Mouse (Mus musculus) kidney, embryonic 16.5 days (tissue): ENCODE data around the gene AB124611. TPM values are rescaled to one million over a fixed set of nuclear protein-coding genes. Genes with fewer than 3 reads are reported as not detected.
A peak's percentile ranks its signal among the peaks of the same experiment; 100 is the strongest.

Source experiments
- ATAC-seq: fragments of 200-750 bp; cut with Nextera tagmentation; 2 replicates; pipeline ENCODE4 v1.8.0; 2017; ENCODE audit warnings: moderate TSS enrichment; ENCODE audit not compliant: low FRiP score, low TSS enrichment
- H3K27ac ChIP-seq: fragments of 300-500 bp; sonication (generic); 2 replicates; pipeline ENCODE4 v1.5.1; 2014; ENCODE audit warnings: low read length
- H3K27me3 ChIP-seq: fragments of 300-500 bp; sonication (generic); 2 replicates; pipeline ENCODE4 v1.6.1; 2014; ENCODE audit warnings: low read length, control low read depth, mixed read lengths; ENCODE audit not compliant: insufficient read depth
- H3K36me3 ChIP-seq: fragments of 300-500 bp; sonication (generic); 2 replicates; pipeline ENCODE4 v1.6.1; 2014; ENCODE audit warnings: low read length, control low read depth, mixed read lengths; ENCODE audit not compliant: insufficient read depth
- H3K4me1 ChIP-seq: fragments of 300-500 bp; sonication (generic); 2 replicates; pipeline ENCODE4 v1.6.1; 2014; ENCODE audit warnings: low read length, control low read depth, mixed read lengths; ENCODE audit not compliant: insufficient read depth
- H3K4me2 ChIP-seq: fragments of 300-500 bp; sonication (generic); replicated peaks from 2 replicates; pipeline ENCODE4 v1.6.1; 2014; ENCODE audit warnings: low read depth, low read length
- H3K4me3 ChIP-seq: fragments of 300-500 bp; sonication (generic); 2 replicates; pipeline ENCODE4 v1.5.1; 2014; ENCODE audit warnings: mild to moderate bottlenecking, low read length
- H3K9ac ChIP-seq: fragments of 300-500 bp; sonication (generic); replicated peaks from 2 replicates; pipeline ENCODE4 v1.6.1; 2014; ENCODE audit warnings: low read length
- H3K9me3 ChIP-seq: fragments of 300-500 bp; sonication (generic); 2 replicates; pipeline ENCODE4 v1.6.1; 2016; ENCODE audit warnings: low read length, control low read depth
- WGBS: fragments of 180-500 bp; shearing (Covaris S2); extraction: QIAGEN DNeasy Blood & Tissue Kit; methylation state at CpG from one replicate; pipeline ENCODE4 v1.1.7; 2014; 5-methylcytosine and 5-hydroxymethylcytosine counted together
- polyA plus RNA-seq: library from polyadenylated mRNA; unstranded; fragments of >200 nt; fragmentation: Nextera tagmentation; extraction: Ambion mirVana; gene quantifications from 2 replicates; pipeline ENCODE4 v1.2.1, GENCODE M21; 2015

The AB124611 gene
- polyA plus RNA-seq, 1 experiment from 2014 or later = 3.5 TPM

DNA sequence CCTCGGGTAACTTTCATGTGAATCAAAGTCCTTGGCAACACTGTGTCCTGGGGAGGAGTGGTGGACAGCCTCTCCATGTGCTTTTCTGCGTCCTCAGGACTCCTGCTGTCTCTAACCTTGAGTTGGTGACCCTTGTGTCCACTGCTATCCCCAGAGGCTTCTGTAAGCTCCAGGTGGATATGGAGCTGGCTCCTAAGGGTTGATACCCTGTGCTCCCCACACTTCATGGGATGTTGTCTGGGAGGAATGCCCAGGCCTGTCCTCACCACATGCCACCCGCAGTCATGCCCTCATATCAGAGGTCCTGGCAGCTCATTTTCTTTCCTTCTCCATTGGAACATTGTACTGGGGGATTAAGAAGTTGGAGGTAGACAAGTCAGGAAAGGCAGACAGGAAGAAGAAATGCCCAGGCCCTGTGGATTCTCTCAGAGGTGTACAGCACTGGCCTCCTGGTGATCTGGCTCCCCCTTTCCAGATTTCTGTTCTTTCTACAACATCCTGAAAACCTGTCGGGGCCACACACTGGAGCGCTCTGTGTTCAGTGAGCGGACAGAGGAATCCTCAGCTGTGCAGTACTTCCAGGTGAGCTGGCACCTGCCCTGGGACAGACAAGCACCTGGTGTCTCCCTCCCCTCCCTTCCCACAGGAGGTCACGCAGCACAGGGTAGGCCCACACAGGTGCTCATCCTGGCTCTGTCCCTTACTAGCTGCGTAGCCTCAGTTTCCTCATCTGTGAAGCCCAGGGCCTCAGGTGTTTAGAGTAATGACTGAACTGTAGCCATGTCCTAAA is 48.2 kb downstream of the AB124611 start:
- Histone ChIP-seq H3K9me3 (no peaks in the 10 kb centered on the region), H3K27me3 (no peaks in the 10 kb centered on the region), H3K27ac (no peak overlapping the region), H3K4me3 (no peak overlapping the region), H3K9ac (no peak overlapping the region), H3K4me1 (no peaks in the 10 kb centered on the region), H3K4me2 (no peak overlapping the region), H3K36me3 (peaks cover 66% of the 10 kb centered on the region)
- no peak for ATAC-seq
- 95% methylated on average over 8 of the region's 8 CpGs for WGBS

- Histone ChIP-seq H3K9me3 (no peaks in the 10 kb centered on the region), H3K27ac (no peak overlapping the region), H3K36me3 (peaks cover 57% of the 10 kb centered on the region), H3K4me2 (no peak overlapping the region), H3K9ac (no peak overlapping the region), H3K4me1 (no peaks in the 10 kb centered on the region), H3K27me3 (no peaks in the 10 kb centered on the region), H3K4me3 (no peak overlapping the region)
- 87% methylated on average over 10 of the region's 10 CpGs for WGBS
- ATAC-seq = 0 out of 2 replicates have a peak, but pooled peaks have one; percentile 20
Observed at GRCm38 (mm10) chr9:21575253-21575652, 49.3 kb downstream of the AB124611 start.

DNA sequence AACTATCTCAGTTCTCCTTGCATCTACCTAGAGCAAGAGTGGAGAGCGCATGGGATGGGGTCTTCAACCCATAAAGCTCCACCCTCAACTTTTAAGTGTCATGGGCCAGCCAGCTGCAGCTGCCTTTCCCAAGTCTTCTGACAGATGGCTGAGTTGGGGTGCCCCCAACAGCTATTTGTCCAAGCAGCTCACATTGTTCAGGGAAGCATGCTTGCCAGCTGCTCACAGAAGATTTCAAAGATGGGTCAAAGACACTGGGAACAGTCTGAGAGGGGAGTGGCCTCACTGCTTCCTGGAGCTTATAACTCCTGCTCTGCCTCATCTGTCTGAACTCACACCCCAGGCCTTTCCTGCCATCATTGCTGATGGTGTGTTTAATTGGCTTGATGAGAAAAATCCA is 50.3 kb downstream of the AB124611 start:
- Histone ChIP-seq H3K9me3 (no peaks in the 10 kb centered on the region), H3K4me2 (no peak overlapping the region), H3K27me3 (no peaks in the 10 kb centered on the region), H3K9ac (no peak overlapping the region), H3K36me3 (peaks cover 57% of the 10 kb centered on the region), H3K4me1 (no peaks in the 10 kb centered on the region), H3K27ac (no peak overlapping the region), H3K4me3 (no peak overlapping the region)
- WGBS = 100% methylated on average over 1 of the region's 1 CpGs
- ATAC-seq = no peak

DNA sequence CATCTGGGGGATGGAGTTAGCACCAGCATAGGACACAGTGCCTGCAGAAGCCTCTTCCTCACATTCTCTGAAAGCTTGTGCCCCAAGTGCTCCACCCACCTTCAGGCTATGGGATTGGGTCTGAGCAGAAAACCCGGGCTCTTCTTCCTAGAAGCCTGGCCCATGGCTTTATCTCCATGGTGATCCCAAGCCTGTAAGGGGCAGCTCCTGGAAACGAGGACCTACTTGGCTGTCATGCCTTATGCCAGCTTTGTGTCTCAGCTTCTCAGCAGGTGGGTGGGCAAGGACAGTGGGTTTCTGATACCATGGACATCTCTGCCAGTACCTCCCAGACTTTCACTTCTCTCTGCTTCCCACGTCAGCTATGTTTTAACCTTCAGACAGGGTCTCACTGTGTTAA is 52.2 kb downstream of the AB124611 start:
- H3K4me1 ChIP-seq = no peaks in the 10 kb centered on the region
- no peak overlapping the region for H3K9ac ChIP-seq
- 80% methylated on average over 3 of the region's 3 CpGs for WGBS
- no peaks in the 10 kb centered on the region for H3K27me3 ChIP-seq
- H3K27ac ChIP-seq = no peak overlapping the region
- peaks cover 61% of the 10 kb centered on the region for H3K36me3 ChIP-seq
- no peaks in the 10 kb centered on the region for H3K9me3 ChIP-seq
- ATAC-seq = no peak
- H3K4me2 ChIP-seq = no peak overlapping the region
- H3K4me3 ChIP-seq = no peak overlapping the region

GRCm38 (mm10) chr9:21585401-21585800 is 59.4 kb downstream of the AB124611 start:
- Histone ChIP-seq H3K4me2 (no peak overlapping the region), H3K27me3 (no peaks in the 10 kb centered on the region), H3K4me3 (no peak overlapping the region), H3K27ac (no peak overlapping the region), H3K9ac (no peak overlapping the region), H3K36me3 (peaks cover 87% of the 10 kb centered on the region), H3K9me3 (no peaks in the 10 kb centered on the region), H3K4me1 (no peaks in the 10 kb centered on the region)
- ATAC-seq = no peak
- 92% methylated on average over 1 of the region's 1 CpGs for WGBS

DNA sequence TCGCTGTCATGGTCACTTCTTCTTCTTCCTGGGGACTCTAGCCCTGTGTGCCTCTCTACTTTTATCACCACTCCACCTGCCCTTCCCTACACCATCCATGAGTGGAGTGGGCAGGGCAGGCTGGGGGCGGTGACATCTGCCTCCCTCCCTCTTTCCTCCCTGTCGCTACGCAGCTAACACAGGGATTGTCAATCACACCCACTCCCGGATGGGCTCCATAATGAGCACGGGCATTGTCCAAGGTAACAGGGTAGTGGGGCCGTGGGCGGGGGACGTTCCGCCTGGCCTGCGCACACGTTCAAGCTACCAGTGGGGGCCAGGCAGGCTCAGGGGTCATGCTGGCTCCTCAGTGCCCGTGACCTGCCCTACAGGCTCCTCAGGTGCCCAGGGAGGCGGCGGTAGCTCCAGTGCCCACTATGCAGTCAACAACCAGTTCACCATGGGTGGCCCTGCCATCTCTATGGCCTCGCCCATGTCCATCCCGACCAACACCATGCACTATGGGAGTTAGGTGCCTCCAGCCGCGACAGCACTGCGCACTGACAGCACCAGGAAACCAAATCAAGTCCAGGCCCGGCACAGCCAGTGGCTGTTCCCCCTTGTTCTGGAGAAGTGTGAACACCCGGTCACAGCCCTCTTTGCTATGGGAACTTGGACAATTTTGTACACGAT is 61.8 kb downstream of the AB124611 start:
- Histone ChIP-seq H3K4me3 (no peak overlapping the region), H3K36me3 (peaks cover 67% of the 10 kb centered on the region), H3K9me3 (no peaks in the 10 kb centered on the region), H3K4me2 (no peak overlapping the region), H3K9ac (no peak overlapping the region), H3K27ac (no peak overlapping the region), H3K4me1 (peaks cover 11% of the 10 kb centered on the region), H3K27me3 (no peaks in the 10 kb centered on the region)
- ATAC-seq = no peak
- 84% methylated on average over 23 of the region's 23 CpGs for WGBS

GRCm38 (mm10) chr9:21588350-21588749 is 62.4 kb downstream of the AB124611 start:
- WGBS = 91% methylated on average over 8 of the region's 8 CpGs
- Histone ChIP-seq H3K9me3 (no peaks in the 10 kb centered on the region), H3K4me3 (no peak overlapping the region), H3K4me2 (no peak overlapping the region), H3K9ac (no peak overlapping the region), H3K27me3 (no peaks in the 10 kb centered on the region), H3K4me1 (peaks cover 11% of the 10 kb centered on the region), H3K36me3 (peaks cover 62% of the 10 kb centered on the region), H3K27ac (no peak overlapping the region)
- ATAC-seq = no peak

GRCm38 (mm10) chr9:21589538-21589937 is 63.6 kb downstream of the AB124611 start:
- no peak overlapping the region for H3K9ac ChIP-seq
- no peaks in the 10 kb centered on the region for H3K27me3 ChIP-seq
- no peak overlapping the region for H3K4me2 ChIP-seq
- H3K36me3 ChIP-seq = peaks cover 54% of the 10 kb centered on the region
- ATAC-seq = no peak
- peaks cover 22% of the 10 kb centered on the region for H3K4me1 ChIP-seq
- no peak overlapping the region for H3K4me3 ChIP-seq
- H3K9me3 ChIP-seq = no peaks in the 10 kb centered on the region
- H3K27ac ChIP-seq = no peak overlapping the region
- 96% methylated on average over 5 of the region's 5 CpGs for WGBS

GRCm38 (mm10) chr9:21591127-21591830 is 65.3 kb downstream of the AB124611 start:
- no peak for ATAC-seq
- Histone ChIP-seq H3K9me3 (no peaks in the 10 kb centered on the region), H3K4me1 (peaks cover 22% of the 10 kb centered on the region), H3K27ac (no peak overlapping the region), H3K4me2 (peak overlapping the region; percentile 92), H3K27me3 (no peaks in the 10 kb centered on the region), H3K36me3 (peaks cover 39% of the 10 kb centered on the region), H3K4me3 (peak overlapping the region; percentile 92; the same call in 1 of the 2 replicates), H3K9ac (peak overlapping the region; percentile 80; the same call in 1 of the 2 replicates)
- WGBS = 80% methylated on average over 6 of the region's 6 CpGs
